Mouse (Mus musculus) liver, embryonic 15.5 days (tissue): Measurements from ENCODE around the gene Gdf10. TPM values are rescaled to one million over a fixed set of nuclear protein-coding genes. Genes with fewer than 3 reads are reported as not detected.

Experiments
- ATAC-seq: fragments of 200-750 bp; cut with Nextera tagmentation; 2 replicates; pipeline ENCODE4 v1.8.0; 2017; ENCODE audit warnings: moderate number of reproducible peaks, mild to moderate bottlenecking, moderate library complexity; ENCODE audit not compliant: insufficient read depth
- H3K27ac ChIP-seq: fragments of 300-500 bp; sonication (generic); replicated peaks from 2 replicates; pipeline ENCODE4 v1.5.1; 2015; ENCODE audit warnings: mild to moderate bottlenecking, inconsistent platforms
- H3K27me3 ChIP-seq: fragments of 300-500 bp; sonication (generic); 2 replicates; pipeline ENCODE4 v1.6.1; 2015; ENCODE audit warnings: mild to moderate bottlenecking, inconsistent platforms
- H3K36me3 ChIP-seq: fragments of 300-500 bp; sonication (generic); replicated peaks from 2 replicates; pipeline ENCODE4 v1.6.1; 2015; ENCODE audit warnings: moderate library complexity, mild to moderate bottlenecking, inconsistent platforms
- H3K4me1 ChIP-seq: fragments of 300-500 bp; sonication (generic); replicated peaks from 2 replicates; pipeline ENCODE4 v1.6.1; 2015; ENCODE audit warnings: inconsistent platforms
- H3K4me2 ChIP-seq: fragments of 300-500 bp; sonication (generic); 2 replicates; pipeline ENCODE4 v1.6.1; 2015; ENCODE audit warnings: moderate library complexity, mild to moderate bottlenecking, inconsistent platforms
- H3K4me3 ChIP-seq: fragments of 300-500 bp; sonication (generic); replicated peaks from 2 replicates; pipeline ENCODE4 v1.5.1; 2015; ENCODE audit warnings: mild to moderate bottlenecking, inconsistent platforms
- H3K9ac ChIP-seq: fragments of 300-500 bp; sonication (generic); 2 replicates; pipeline ENCODE4 v1.6.1; 2015; ENCODE audit warnings: moderate library complexity, mild to moderate bottlenecking, inconsistent platforms
- H3K9me3 ChIP-seq: fragments of 300-500 bp; sonication (generic); replicated peaks from 2 replicates; pipeline ENCODE4 v1.6.1; 2016; ENCODE audit warnings: inconsistent platforms
- WGBS: fragments of 180-500 bp; shearing (Covaris S2); methylation state at CpG from one replicate; pipeline ENCODE4 v1.1.7; 2015; ENCODE audit warnings: mixed read lengths; ENCODE audit not compliant: insufficient replicate concordance; 5-methylcytosine and 5-hydroxymethylcytosine counted together
- polyA plus RNA-seq: library from polyadenylated mRNA; unstranded; fragments of >200 nt; fragmentation: Nextera tagmentation; extraction: Ambion mirVana; gene quantifications from 2 replicates; pipeline ENCODE4 v1.2.1, GENCODE M21; 2015

Gene Gdf10
- polyA plus RNA-seq, 1 experiment from 2014 or later, result 5.6 TPM

GRCm38 (mm10) chr14:33940739-33941138 lies 17.4 kb downstream of the Gdf10 start, which contains the start of gene Gdf2:
Gene Gdf2, plus strand, starts transcription at chr14:33941039.
- WGBS, result 50% methylated on average over 8 of the region's 8 CpGs
- Histone ChIP-seq H3K27me3 (no peaks in the 10 kb centered on the region), H3K36me3 (no peaks in the 10 kb centered on the region), H3K4me2 (no peak within 1 kb of the TSS), H3K4me3 (no peak within 1 kb of the TSS), H3K27ac (no peak within 1 kb of the TSS), H3K9me3 (no peaks in the 10 kb centered on the region), H3K9ac (no peak within 1 kb of the TSS), H3K4me1 (no peaks in the 10 kb centered on the region)
- no peak for ATAC-seq

- Histone ChIP-seq H3K4me3 (no peak overlapping the region), H3K4me2 (no peak overlapping the region)
Measured at GRCm38 (mm10) chr14:33942222-33942621, 18.8 kb downstream of the Gdf10 start.

GRCm38 (mm10) chr14:33946125-33946524 lies 22.7 kb downstream of the Gdf10 start:
- no peaks in the 10 kb centered on the region for H3K27me3 ChIP-seq
- no peaks in the 10 kb centered on the region for H3K4me1 ChIP-seq
- H3K4me2 ChIP-seq, result no peak overlapping the region
- no peaks in the 10 kb centered on the region for H3K9me3 ChIP-seq
- H3K9ac ChIP-seq, result no peak overlapping the region
- H3K4me3 ChIP-seq, result no peak overlapping the region
- no peak for ATAC-seq
- H3K27ac ChIP-seq, result no peak overlapping the region
- WGBS, result 51% methylated on average over 6 of the region's 6 CpGs
- H3K36me3 ChIP-seq, result no peaks in the 10 kb centered on the region

More at GRCm38 (mm10) chr14:33942222-33942621, 18.8 kb downstream of the Gdf10 start:
- Histone ChIP-seq H3K4me1 (no peaks in the 10 kb centered on the region), H3K36me3 (no peaks in the 10 kb centered on the region), H3K9me3 (no peaks in the 10 kb centered on the region), H3K9ac (no peak overlapping the region), H3K27me3 (no peaks in the 10 kb centered on the region), H3K27ac (no peak overlapping the region)
- ATAC-seq, result no peak
- 56% methylated on average over 5 of the region's 5 CpGs for WGBS

GRCm38 (mm10) chr14:33952233-33952981 lies 29.0 kb downstream of the Gdf10 start:
- WGBS, result 41% methylated on average over 6 of the region's 6 CpGs
- H3K27me3 ChIP-seq, result no peaks in the 10 kb centered on the region

GRCm38 (mm10) chr14:33953761-33954160 lies 30.4 kb downstream of the Gdf10 start, which contains the start of gene Rbp3:
Gene Rbp3, plus strand, starts transcription at chr14:33954003.
- H3K27ac ChIP-seq, result no peak within 1 kb of the TSS
- no peak within 1 kb of the TSS for H3K9ac ChIP-seq
- no peaks in the 10 kb centered on the region for H3K9me3 ChIP-seq
- no peaks in the 10 kb centered on the region for H3K27me3 ChIP-seq
- H3K4me1 ChIP-seq, result no peaks in the 10 kb centered on the region
- no peak for ATAC-seq
- H3K4me3 ChIP-seq, result no peak within 1 kb of the TSS
- no peaks in the 10 kb centered on the region for H3K36me3 ChIP-seq
- no peak within 1 kb of the TSS for H3K4me2 ChIP-seq
- WGBS, result 59% methylated on average over 5 of the region's 5 CpGs

More at GRCm38 (mm10) chr14:33952233-33952981, 29.0 kb downstream of the Gdf10 start:
- Histone ChIP-seq H3K4me1 (no peaks in the 10 kb centered on the region), H3K9ac (no peak overlapping the region), H3K4me3 (no peak overlapping the region), H3K27ac (no peak overlapping the region), H3K4me2 (no peak overlapping the region), H3K36me3 (no peaks in the 10 kb centered on the region), H3K9me3 (no peaks in the 10 kb centered on the region)
- ATAC-seq, result no peak

GRCm38 (mm10) chr14:33956055-33956454 lies 32.7 kb downstream of the Gdf10 start:
- H3K27ac ChIP-seq, result no peak overlapping the region
- H3K4me2 ChIP-seq, result no peak overlapping the region
- H3K4me1 ChIP-seq, result no peaks in the 10 kb centered on the region
- H3K36me3 ChIP-seq, result no peaks in the 10 kb centered on the region
- no peak overlapping the region for H3K9ac ChIP-seq
- no peak for ATAC-seq
- WGBS, result 57% methylated on average over 13 of the region's 13 CpGs
- no peaks in the 10 kb centered on the region for H3K9me3 ChIP-seq
- H3K4me3 ChIP-seq, result no peak overlapping the region
- H3K27me3 ChIP-seq, result no peaks in the 10 kb centered on the region

- Histone ChIP-seq H3K27me3 (no peaks in the 10 kb centered on the region), H3K36me3 (no peaks in the 10 kb centered on the region), H3K9ac (no peak overlapping the region), H3K4me2 (no peak overlapping the region), H3K4me1 (no peaks in the 10 kb centered on the region), H3K27ac (no peak overlapping the region), H3K9me3 (no peaks in the 10 kb centered on the region), H3K4me3 (no peak overlapping the region)
- ATAC-seq, result no peak
- 61% methylated on average over 4 of the region's 4 CpGs for WGBS
Measured at GRCm38 (mm10) chr14:33958186-33958585, 34.8 kb downstream of the Gdf10 start.

- Histone ChIP-seq H3K9me3 (no peaks in the 10 kb centered on the region), H3K4me3 (no peak overlapping the region), H3K27ac (no peak overlapping the region), H3K27me3 (no peaks in the 10 kb centered on the region), H3K36me3 (no peaks in the 10 kb centered on the region), H3K4me2 (no peak overlapping the region), H3K4me1 (no peaks in the 10 kb centered on the region), H3K9ac (no peak overlapping the region)
- 50% methylated on average over 3 of the region's 3 CpGs for WGBS
- ATAC-seq, result no peak
Measured at GRCm38 (mm10) chr14:33958841-33959240, 35.5 kb downstream of the Gdf10 start.

- no peaks in the 10 kb centered on the region for H3K27me3 ChIP-seq
- H3K9ac ChIP-seq, result no peak overlapping the region
- no peaks in the 10 kb centered on the region for H3K9me3 ChIP-seq
- no peak overlapping the region for H3K4me2 ChIP-seq
- no peaks in the 10 kb centered on the region for H3K36me3 ChIP-seq
- H3K27ac ChIP-seq, result no peak overlapping the region
- H3K4me1 ChIP-seq, result no peaks in the 10 kb centered on the region
- no peak for ATAC-seq
- no peak overlapping the region for H3K4me3 ChIP-seq
- WGBS, result 12% methylated on average over 9 of the region's 9 CpGs
Measured at GRCm38 (mm10) chr14:33959341-33959740, 36.0 kb downstream of the Gdf10 start.

- no peaks in the 10 kb centered on the region for H3K27me3 ChIP-seq
- H3K4me2 ChIP-seq, result no peak overlapping the region
- no peak for ATAC-seq
- H3K9me3 ChIP-seq, result no peaks in the 10 kb centered on the region
- WGBS, result 53% methylated on average over 7 of the region's 7 CpGs
- H3K4me3 ChIP-seq, result no peak overlapping the region
- H3K36me3 ChIP-seq, result no peaks in the 10 kb centered on the region
- no peak overlapping the region for H3K9ac ChIP-seq
- H3K27ac ChIP-seq, result no peak overlapping the region
- no peaks in the 10 kb centered on the region for H3K4me1 ChIP-seq
Measured at GRCm38 (mm10) chr14:33965675-33966074, 42.3 kb downstream of the Gdf10 start.

- Histone ChIP-seq H3K36me3 (no peaks in the 10 kb centered on the region), H3K9me3 (no peaks in the 10 kb centered on the region), H3K27ac (no peak overlapping the region), H3K27me3 (peaks cover under 1% of the 10 kb centered on the region; the same call in 1 of the 2 replicates), H3K4me2 (no peak overlapping the region), H3K4me1 (no peaks in the 10 kb centered on the region), H3K4me3 (no peak overlapping the region), H3K9ac (no peak overlapping the region)
- WGBS, result 39% methylated on average over 7 of the region's 7 CpGs
- ATAC-seq, result no peak
Measured at GRCm38 (mm10) chr14:33972679-33973078, 49.3 kb downstream of the Gdf10 start.

- H3K27ac ChIP-seq, result no peak overlapping the region
- no peaks in the 10 kb centered on the region for H3K4me1 ChIP-seq
- ATAC-seq, result no peak
- H3K4me3 ChIP-seq, result no peak overlapping the region
- peaks cover 16% of the 10 kb centered on the region for H3K27me3 ChIP-seq
- H3K4me2 ChIP-seq, result no peak overlapping the region
- H3K36me3 ChIP-seq, result no peaks in the 10 kb centered on the region
- H3K9me3 ChIP-seq, result no peaks in the 10 kb centered on the region
- WGBS, result 47% methylated on average over 5 of the region's 5 CpGs
- H3K9ac ChIP-seq, result no peak overlapping the region
Measured at GRCm38 (mm10) chr14:33974752-33975151, 51.4 kb downstream of the Gdf10 start.
